Mouse (Mus musculus) CD8-positive naive resting alpha-beta T cell, adult 57 days (primary cell): Measurements from ENCODE around the gene Ntng1. TPM values are rescaled to one million over a fixed set of nuclear protein-coding genes. Genes with fewer than 3 reads are reported as not detected.

Experiments used
- total RNA-seq: library from RNA; stranded (reverse); gene quantifications from one replicate; pipeline ENCODE4 v1.2.4, GENCODE M21; 2023

Ntng1 gene
- total RNA-seq = not detected

GRCm38 (mm10) chr3:110143206-110144061 lies at the start of gene Ntng1:
Gene Ntng1 (minus strand): TSS chr3:110144011.

Other genes starting within 250 kb of the Ntng1 start
- 14.0 TPM for gene Prmt6, start 107.0 kb upstream of the Ntng1 start, total RNA-seq